Mouse (Mus musculus) CH12.LX (cell line): ENCODE measurements at regions not wholly inside any gene's neighbourhood (a gene's known extent, or its start where the extent isn't known, plus 50 kb on each side); places are given as distances from the start of the nearest gene placed in this dataset.
A peak's percentile ranks its signal among the peaks of the same experiment; 100 is the strongest.

Source experiments
- DNase-seq: peaks from one replicate; pipeline ENCODE4 v3.0.0-alpha.2; 2013; ENCODE audit errors: extremely low read depth
- H3K27ac ChIP-seq: 2 replicates; pipeline ENCODE4 v1.5.1; 2012; ENCODE audit warnings: low read depth, mild to moderate bottlenecking, control low read depth, moderate library complexity; ENCODE audit not compliant: insufficient read depth
- H3K27me3 ChIP-seq: replicated peaks from 2 replicates; pipeline ENCODE3; 2012; ENCODE audit warnings: inconsistent platforms
- H3K36me3 ChIP-seq, 2 experiments: replicated peaks in 1 of 2; 2 replicates each; pipeline versions ENCODE3 to v1.6.1; 2012; ENCODE audit warnings: inconsistent platforms in 1 of 2, low read length in 1 of 2, mild to moderate bottlenecking in 1 of 2, mixed read lengths in 1 of 2, moderate library complexity in 1 of 2; ENCODE audit not compliant: control insufficient read depth in 1 of 2, insufficient read depth in 1 of 2
- H3K4me1 ChIP-seq, 2 experiments: 2 replicates each; pipeline ENCODE4 v1.6.1; 2012; ENCODE audit warnings: inconsistent platforms in 1 of 2, moderate library complexity in 1 of 2; ENCODE audit not compliant: insufficient read depth in 2 of 2, control insufficient read depth in 1 of 2
- H3K4me2 ChIP-seq: 2 replicates; pipeline ENCODE4 v1.6.1; 2012; ENCODE audit warnings: low read depth, mild to moderate bottlenecking, control low read depth; ENCODE audit not compliant: poor library complexity, insufficient read depth, severe bottlenecking
- H3K4me3 ChIP-seq, 3 experiments: fragments of 150-350 bp in 1 of 3; sonication (generic) in 1 of 3; replicated peaks in 1 of 3; 2 replicates each; pipeline versions ENCODE3 to v1.5.1; 2011 to 2012; ENCODE audit warnings: low read depth in 2 of 3, low read length in 2 of 3, mild to moderate bottlenecking in 2 of 3, moderate library complexity in 2 of 3, control low read depth in 1 of 3, improper control_type of control experiment in 1 of 3, inconsistent platforms in 1 of 3, mixed read lengths in 1 of 3; ENCODE audit not compliant: poor library complexity in 1 of 3
- H3K79me2 ChIP-seq: replicated peaks from 2 replicates; pipeline ENCODE4 v1.6.1; 2012; ENCODE audit warnings: mild to moderate bottlenecking, moderate library complexity; ENCODE audit not compliant: control insufficient read depth, poor library complexity, insufficient read depth, severe bottlenecking; ENCODE audit errors: extremely low read depth
- H3K9ac ChIP-seq: 2 replicates; pipeline ENCODE4 v1.6.1; 2012; ENCODE audit warnings: low read depth, mild to moderate bottlenecking, control low read depth, moderate library complexity; ENCODE audit not compliant: insufficient read depth
- H3K9me3 ChIP-seq: replicated peaks from 2 replicates; pipeline ENCODE3; 2012; ENCODE audit warnings: low read length, inconsistent platforms, mixed read lengths
- BHLHE40 ChIP-seq: IDR thresholded peaks from 2 replicates; pipeline ENCODE4 v1.6.1; 2011; ENCODE audit warnings: mild to moderate bottlenecking, low read depth, low read length, improper control_type of control experiment
- CHD1 ChIP-seq: IDR thresholded peaks from 2 replicates; pipeline ENCODE4 v1.6.1; 2012; ENCODE audit warnings: low read depth, low read length, improper control_type of control experiment, inconsistent platforms
- ELF1 ChIP-seq: IDR thresholded peaks from 2 replicates; pipeline ENCODE4 v1.6.1; 2014; ENCODE audit warnings: low read depth, mild to moderate bottlenecking, inconsistent platforms, low read length, improper control_type of control experiment
- EP300 ChIP-seq: IDR thresholded peaks from 2 replicates; pipeline ENCODE4 v1.6.1; 2011; ENCODE audit warnings: low read length, improper control_type of control experiment
- ETS1 ChIP-seq: conservative IDR thresholded peaks from 2 replicates; pipeline ENCODE4 v1.6.1; 2012; ENCODE audit warnings: low read depth, mild to moderate bottlenecking, inconsistent platforms, low read length, improper control_type of control experiment, moderate library complexity
- GABPA ChIP-seq: IDR thresholded peaks from 2 replicates; pipeline ENCODE4 v1.6.1; 2012; ENCODE audit warnings: low read depth, low read length, improper control_type of control experiment, inconsistent platforms; ENCODE audit not compliant: insufficient replicate concordance
- HCFC1 ChIP-seq: IDR thresholded peaks from 2 replicates; pipeline ENCODE4 v1.6.1; 2012; ENCODE audit warnings: low read depth, mild to moderate bottlenecking, inconsistent platforms, low read length, improper control_type of control experiment
- IRF4 ChIP-seq: IDR thresholded peaks from 2 replicates; pipeline ENCODE4 v1.6.1; 2014; ENCODE audit warnings: low read depth, mild to moderate bottlenecking, inconsistent platforms, low read length, improper control_type of control experiment
- KAT2A ChIP-seq: IDR thresholded peaks from 2 replicates; pipeline ENCODE4 v1.6.1; 2012; ENCODE audit warnings: low read length, improper control_type of control experiment, inconsistent platforms; ENCODE audit not compliant: insufficient replicate concordance
- MEF2A ChIP-seq: IDR thresholded peaks from 2 replicates; pipeline ENCODE4 v1.6.1; 2014; ENCODE audit warnings: low read depth, mild to moderate bottlenecking, inconsistent platforms, low read length, improper control_type of control experiment, borderline replicate concordance
- NRF1 ChIP-seq: IDR thresholded peaks from 2 replicates; pipeline ENCODE4 v1.6.1; 2014; ENCODE audit warnings: low read depth, mild to moderate bottlenecking, inconsistent platforms, low read length, improper control_type of control experiment, moderate library complexity
- PAX5 ChIP-seq: IDR thresholded peaks from 2 replicates; pipeline ENCODE4 v1.6.1; 2012; ENCODE audit warnings: low read length, inconsistent platforms, mixed read lengths
- RCOR1 ChIP-seq: conservative IDR thresholded peaks from 2 replicates; pipeline ENCODE4 v1.6.1; 2012; ENCODE audit warnings: low read depth, mild to moderate bottlenecking, inconsistent platforms, low read length, improper control_type of control experiment
- SIN3A ChIP-seq: IDR thresholded peaks from 2 replicates; pipeline ENCODE4 v1.6.1; 2012; ENCODE audit warnings: low read length, improper control_type of control experiment, inconsistent platforms
- ZKSCAN1 ChIP-seq: IDR thresholded peaks from 2 replicates; pipeline ENCODE4 v1.6.1; 2012; ENCODE audit warnings: low read depth, inconsistent platforms, low read length, improper control_type of control experiment, borderline replicate concordance
- ZMIZ1 ChIP-seq: IDR thresholded peaks from 2 replicates; pipeline ENCODE4 v1.6.1; 2012; ENCODE audit warnings: low read depth, mild to moderate bottlenecking, inconsistent platforms, low read length, improper control_type of control experiment
- dilution Hi-C: fragments of 300-500 bp; cut with MboI; formaldehyde crosslinking; loops from 2 replicates; pipeline ENCODE4 v1.14.3; 2020; ENCODE audit warnings: low sequenced_read_pairs; ENCODE audit not compliant: extremely low pct_unique_long_range_greater_than_20kb, extremely low pct_ligation_motif_present
- in situ Hi-C: fragments of 300-500 bp; cut with MboI; formaldehyde crosslinking; loops from 3 replicates; pipeline ENCODE4 v1.14.3; 2019; ENCODE audit warnings: low sequenced_read_pairs, low pct_ligation_motif_present, low pct_unique_long_range_greater_than_20kb, mixed read lengths

GRCm38 (mm10) chr8:35240884-35241283 lies 524.7 kb upstream of the Gm19410 start:
- peak; percentile 26 for DNase-seq
- H3K9me3 ChIP-seq, result no peaks in the 10 kb centered on the region
- H3K4me1 ChIP-seq, result peaks cover 0 to 19% of the 10 kb centered on the region in 2 experiments; a peak in 2 of 4 replicates
- H3K4me2 ChIP-seq, result no peak overlapping the region
- in situ Hi-C loops (loop anchor here (25.0 kb wide), 1 partner anchor 221 kb away; no protein-coding TSS in a partner anchor), dilution Hi-C loops (no loop called here)
- TF ChIP-seq SIN3A (no peak), MEF2A (peak; percentile 43; the same call in 1 of the 2 replicates), KAT2A (no peak)
- H3K27ac ChIP-seq, result no peak overlapping the region
- no peak overlapping the region for H3K9ac ChIP-seq
- H3K27me3 ChIP-seq, result no peaks in the 10 kb centered on the region
- no peaks in the 10 kb centered on the region for H3K36me3 ChIP-seq
- H3K79me2 ChIP-seq, result no peaks in the 10 kb centered on the region
- no peak overlapping the region for H3K4me3 ChIP-seq

- DNase-seq, result no peak
- Histone ChIP-seq H3K4me3 (no peak overlapping the region), H3K9me3 (no peaks in the 10 kb centered on the region), H3K79me2 (no peaks in the 10 kb centered on the region), H3K27ac (no peak overlapping the region), H3K9ac (no peak overlapping the region), H3K36me3 (no peaks in the 10 kb centered on the region), H3K4me1 (peaks cover 0 to 14% of the 10 kb centered on the region in 2 experiments; a peak in 2 of 4 replicates), H3K4me2 (no peak overlapping the region)
- dilution Hi-C loops (no loop called here), in situ Hi-C loops (loop anchor here (25.0 kb wide), 1 partner anchor 219 kb away; no protein-coding TSS in a partner anchor)
- TF ChIP-seq IRF4, result no peak
- TF ChIP-seq HCFC1, result no peak
- no peak for TF ChIP-seq ZMIZ1
- TF ChIP-seq EP300, result no peak
- TF ChIP-seq GABPA, result no peak
- TF ChIP-seq ETS1, result no peak
- no peak for TF ChIP-seq ELF1
- no peak for TF ChIP-seq KAT2A
- TF ChIP-seq NRF1, result no peak
- TF ChIP-seq PAX5, result no peak
- TF ChIP-seq RCOR1, result no peak
- TF ChIP-seq CHD1, result no peak
- no peak for TF ChIP-seq BHLHE40
- TF ChIP-seq ZKSCAN1, result no peak
- TF ChIP-seq, all 38 proteins: peak for 0
- no peaks in the 10 kb centered on the region for H3K27me3 ChIP-seq
Observed at GRCm38 (mm10) chr8:35243555-35243954, 522.0 kb upstream of the Gm19410 start.
